Mouse (Mus musculus): ENCODE measurements around the gene Spon2. TPM values are rescaled to one million over a fixed set of nuclear protein-coding genes. Genes with fewer than 3 reads are reported as not detected.
A peak's percentile ranks its signal among the peaks of the same experiment; 100 is the strongest.

Gene Spon2
- 7.9 and 10.9 TPM in 2 replicates for polyA plus RNA-seq (2015; fragmentation: Nextera tagmentation; extraction: Ambion mirVana)

DNA sequence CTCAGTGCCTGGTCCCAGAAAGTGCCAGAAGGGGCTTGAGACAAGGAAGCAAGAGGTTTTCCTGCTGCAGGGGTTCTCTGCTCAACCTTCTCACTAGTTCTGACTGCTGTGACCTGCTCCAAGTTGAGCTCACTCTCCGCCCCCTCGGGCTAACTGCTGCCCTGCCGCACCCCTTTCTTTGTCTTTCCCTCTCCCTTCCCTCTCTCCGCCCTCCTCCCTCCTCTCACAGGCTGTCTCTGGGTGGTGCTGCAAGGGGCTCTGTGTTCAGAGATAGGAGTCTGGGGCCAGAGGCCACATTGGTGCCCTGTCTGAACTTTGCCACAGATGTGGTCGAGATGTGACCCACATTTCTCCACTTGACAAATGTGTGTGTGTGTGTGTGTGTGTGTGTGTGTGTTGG is at the start of gene Spon2:
Gene Spon2 (minus strand): TSS at position 375 of the 400 bp plus-strand sequence.
- no peak for ATAC-seq (ENCODE audit: low FRiP score, low TSS enrichment)
- 0 out of 2 replicates have a peak within 1 kb of the TSS, but pooled peaks have one; percentile 33 for H3K9ac ChIP-seq (replicated peaks; ENCODE audit: low read length)

DNA sequence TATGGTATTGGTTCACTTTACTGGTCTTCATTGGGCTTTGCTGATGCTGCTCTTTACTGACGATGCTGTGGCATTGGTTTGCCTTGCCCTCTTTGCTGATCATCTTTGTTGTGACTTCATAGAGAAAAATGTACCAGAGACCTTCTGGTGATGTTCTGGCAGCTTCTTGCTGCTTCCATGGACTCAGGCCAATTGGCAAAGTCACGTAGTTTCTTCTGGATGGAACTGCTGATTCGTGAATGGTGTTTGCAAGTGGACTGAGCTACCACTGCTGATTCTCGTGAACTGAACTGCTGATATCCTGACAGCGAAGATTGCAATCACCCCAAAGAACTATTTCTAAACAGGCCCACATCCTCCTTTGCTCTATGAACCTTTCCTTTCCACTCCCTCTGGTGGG is 36.2 kb upstream of the Spon2 start:
- no peaks in the 10 kb centered on the region for H3K27me3 ChIP-seq (ENCODE audit: insufficient read depth, low read length)
- H3K27ac ChIP-seq (ENCODE audit: low read length): no peak overlapping the region
- H3K36me3 ChIP-seq (ENCODE audit: insufficient read depth, low read length): peaks cover 92% of the 10 kb centered on the region
- H3K4me1 ChIP-seq (ENCODE audit: insufficient read depth, low read length): no peaks in the 10 kb centered on the region
- H3K4me2 ChIP-seq (replicated peaks; ENCODE audit: low read depth, low read length): no peak overlapping the region
- ATAC-seq (ENCODE audit: low FRiP score, low TSS enrichment): no peak
- H3K4me3 ChIP-seq (ENCODE audit: low read length): no peak overlapping the region
- no peak overlapping the region for H3K9ac ChIP-seq (replicated peaks; ENCODE audit: low read length)
- H3K9me3 ChIP-seq (ENCODE audit: low read length): no peaks in the 10 kb centered on the region
- WGBS: 85% methylated on average over 5 of the region's 5 CpGs

More for the DNA sequence above, at the start of gene Spon2:
- H3K4me2 ChIP-seq (replicated peaks; ENCODE audit: low read depth, low read length): peak within 1 kb of the TSS; percentile 8; the same call in 1 of the 2 replicates
- no peaks in the 10 kb centered on the region for H3K9me3 ChIP-seq (ENCODE audit: low read length)
- H3K27ac ChIP-seq (ENCODE audit: low read length): peak within 1 kb of the TSS; percentile 2; the same call in 1 of the 2 replicates
- WGBS: 26% methylated on average over 5 of the region's 5 CpGs
- H3K27me3 ChIP-seq (ENCODE audit: insufficient read depth, low read length): no peaks in the 10 kb centered on the region
- peaks cover 25% of the 10 kb centered on the region for H3K4me1 ChIP-seq (ENCODE audit: insufficient read depth, low read length)
- no peaks in the 10 kb centered on the region for H3K36me3 ChIP-seq (ENCODE audit: insufficient read depth, low read length)
- no peak within 1 kb of the TSS for H3K4me3 ChIP-seq (ENCODE audit: low read length)

DNA sequence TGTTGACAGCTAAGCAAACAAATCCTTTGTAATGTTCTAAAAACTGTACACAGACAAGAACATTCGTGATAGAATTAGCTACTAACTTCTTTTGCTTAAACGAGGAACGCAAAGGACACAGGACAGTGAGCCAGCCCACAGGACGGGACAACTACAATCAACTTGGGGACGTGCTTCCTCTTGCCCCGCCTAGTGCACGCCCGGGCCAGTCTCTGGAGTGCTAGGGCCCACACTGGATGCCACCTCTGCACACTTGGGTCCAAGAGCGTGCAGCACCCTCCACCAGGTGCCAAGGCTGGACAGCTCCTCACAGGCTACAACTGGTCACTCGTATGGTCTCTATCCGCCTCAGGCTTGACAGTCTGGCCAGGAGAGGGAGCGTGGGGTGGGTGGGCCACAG is 29.9 kb upstream of the Spon2 start:
- Histone ChIP-seq H3K4me2 (replicated peaks; ENCODE audit: low read depth, low read length) (no peak overlapping the region), H3K9me3 (ENCODE audit: low read length) (no peaks in the 10 kb centered on the region), H3K4me3 (ENCODE audit: low read length) (no peak overlapping the region), H3K27ac (ENCODE audit: low read length) (no peak overlapping the region), H3K9ac (replicated peaks; ENCODE audit: low read length) (no peak overlapping the region), H3K36me3 (ENCODE audit: insufficient read depth, low read length) (peaks cover 68% of the 10 kb centered on the region), H3K4me1 (ENCODE audit: insufficient read depth, low read length) (no peaks in the 10 kb centered on the region), H3K27me3 (ENCODE audit: insufficient read depth, low read length) (no peaks in the 10 kb centered on the region)
- ATAC-seq (ENCODE audit: low FRiP score, low TSS enrichment): no peak; the same call in 1 of the 2 replicates
- 85% methylated on average over 12 of the region's 12 CpGs for WGBS

DNA sequence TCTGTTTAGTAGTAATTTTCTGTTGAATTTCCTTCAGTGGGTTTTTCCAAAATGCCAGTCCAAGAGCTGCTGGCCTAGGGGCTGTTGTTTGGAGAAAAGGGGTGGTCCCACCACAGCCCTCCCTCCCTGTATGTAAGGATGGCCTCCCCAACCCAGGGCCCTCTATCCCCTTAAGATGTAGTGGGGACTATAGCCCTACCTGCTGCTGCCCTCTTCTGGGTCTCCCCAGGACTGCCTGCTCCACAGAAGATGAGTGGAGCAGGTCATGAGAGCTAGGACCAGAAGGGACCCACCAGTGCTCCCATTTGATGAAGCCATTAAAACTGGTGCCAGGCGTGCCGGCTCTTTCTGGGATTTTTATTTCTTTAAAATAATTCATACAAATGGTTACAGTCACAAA is 29.1 kb upstream of the Spon2 start:
- H3K27ac ChIP-seq (ENCODE audit: low read length): no peak overlapping the region
- H3K4me1 ChIP-seq (ENCODE audit: insufficient read depth, low read length): no peaks in the 10 kb centered on the region
- no peak; the same call in 1 of the 2 replicates for ATAC-seq (ENCODE audit: low FRiP score, low TSS enrichment)
- WGBS: 87% methylated on average over 2 of the region's 2 CpGs
- H3K36me3 ChIP-seq (ENCODE audit: insufficient read depth, low read length): peaks cover 63% of the 10 kb centered on the region
- H3K4me3 ChIP-seq (ENCODE audit: low read length): no peak overlapping the region
- H3K4me2 ChIP-seq (replicated peaks; ENCODE audit: low read depth, low read length): no peak overlapping the region
- no peaks in the 10 kb centered on the region for H3K9me3 ChIP-seq (ENCODE audit: low read length)
- H3K9ac ChIP-seq (replicated peaks; ENCODE audit: low read length): no peak overlapping the region
- H3K27me3 ChIP-seq (ENCODE audit: insufficient read depth, low read length): no peaks in the 10 kb centered on the region

DNA sequence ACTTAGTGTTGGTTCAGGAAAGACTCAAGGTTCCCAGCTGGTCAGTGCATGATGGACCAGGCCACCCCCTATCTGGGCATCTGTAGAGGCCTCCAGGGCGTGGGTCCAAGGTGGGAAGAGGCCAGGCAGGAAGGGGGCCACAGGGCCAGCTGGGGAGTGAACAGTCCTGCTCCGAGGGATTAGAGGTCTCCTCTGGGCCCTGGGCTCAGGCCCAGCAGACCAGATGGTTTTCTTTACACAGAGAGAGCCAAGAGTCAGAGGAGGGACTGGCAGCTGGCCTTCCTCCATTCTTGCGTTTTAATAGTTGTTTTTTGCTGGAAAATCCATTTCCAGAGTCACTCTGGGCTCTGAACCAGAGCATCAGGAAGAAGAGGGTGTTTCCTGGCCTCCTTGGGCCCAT is 27.4 kb upstream of the Spon2 start:
- Histone ChIP-seq H3K9ac (replicated peaks; ENCODE audit: low read length) (no peak overlapping the region), H3K4me1 (ENCODE audit: insufficient read depth, low read length) (no peaks in the 10 kb centered on the region), H3K27ac (ENCODE audit: low read length) (peak overlapping the region; percentile 38; the same call in 1 of the 2 replicates), H3K4me2 (replicated peaks; ENCODE audit: low read depth, low read length) (no peak overlapping the region), H3K4me3 (ENCODE audit: low read length) (no peak overlapping the region), H3K36me3 (ENCODE audit: insufficient read depth, low read length) (peaks cover 55% of the 10 kb centered on the region), H3K9me3 (ENCODE audit: low read length) (no peaks in the 10 kb centered on the region), H3K27me3 (ENCODE audit: insufficient read depth, low read length) (no peaks in the 10 kb centered on the region)
- WGBS: 56% methylated on average over 3 of the region's 3 CpGs
- peak; percentile 71 for ATAC-seq (ENCODE audit: low FRiP score, low TSS enrichment)

DNA sequence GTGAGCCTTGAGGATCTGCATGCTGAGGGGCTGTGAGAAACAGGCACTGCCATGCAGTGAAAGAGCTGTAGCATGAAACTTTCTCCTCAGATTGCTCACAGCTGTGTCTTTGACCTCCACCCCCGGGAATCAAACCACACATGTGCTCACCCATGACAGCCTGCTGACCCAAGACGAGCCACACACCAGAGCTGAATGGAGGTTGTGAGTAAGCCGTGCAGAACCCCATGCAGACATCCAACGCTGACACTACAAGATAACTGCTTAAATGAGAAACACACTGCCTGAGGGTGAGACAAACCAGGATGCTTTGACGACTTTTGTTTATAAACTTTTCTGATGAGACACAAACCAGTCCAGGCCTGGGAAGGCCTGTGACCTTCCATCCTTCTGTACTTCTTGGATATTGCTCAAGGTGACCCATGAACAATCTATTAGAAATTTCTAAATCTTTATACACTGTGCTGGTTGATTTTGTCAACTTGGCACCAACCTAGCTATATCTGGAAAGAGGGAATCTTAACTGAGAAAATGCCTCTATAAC is 26.2 kb upstream of the Spon2 start:
- Histone ChIP-seq H3K9ac (replicated peaks; ENCODE audit: low read length) (no peak overlapping the region), H3K4me1 (ENCODE audit: insufficient read depth, low read length) (no peaks in the 10 kb centered on the region), H3K9me3 (ENCODE audit: low read length) (no peaks in the 10 kb centered on the region), H3K4me2 (replicated peaks; ENCODE audit: low read depth, low read length) (no peak overlapping the region), H3K27ac (ENCODE audit: low read length) (no peak overlapping the region), H3K4me3 (ENCODE audit: low read length) (no peak overlapping the region), H3K36me3 (ENCODE audit: insufficient read depth, low read length) (peaks cover 43% of the 10 kb centered on the region), H3K27me3 (ENCODE audit: insufficient read depth, low read length) (no peaks in the 10 kb centered on the region)
- WGBS: 34% methylated on average over 5 of the region's 5 CpGs
- ATAC-seq (ENCODE audit: low FRiP score, low TSS enrichment): no peak

DNA sequence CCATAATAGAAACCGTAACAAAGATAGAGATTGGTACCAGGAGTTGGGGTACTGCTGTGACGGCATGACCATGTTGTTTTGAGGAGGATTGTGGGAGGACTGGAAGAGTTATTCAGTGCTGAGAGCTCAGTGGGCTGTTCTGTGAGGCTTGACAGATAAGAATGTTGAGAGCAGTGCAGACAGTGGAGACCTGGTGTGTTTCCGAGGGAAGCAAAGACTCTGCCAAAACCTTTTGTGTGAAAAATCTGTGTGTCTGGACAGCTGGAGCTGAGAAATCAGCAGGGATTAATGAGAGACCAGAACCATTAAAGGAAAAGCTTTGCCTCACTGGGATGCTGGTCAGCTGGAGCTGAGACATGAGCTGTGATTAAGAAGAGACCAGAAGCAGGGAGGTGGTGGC is 21.7 kb upstream of the Spon2 start:
- 54% methylated on average over 3 of the region's 3 CpGs for WGBS

DNA sequence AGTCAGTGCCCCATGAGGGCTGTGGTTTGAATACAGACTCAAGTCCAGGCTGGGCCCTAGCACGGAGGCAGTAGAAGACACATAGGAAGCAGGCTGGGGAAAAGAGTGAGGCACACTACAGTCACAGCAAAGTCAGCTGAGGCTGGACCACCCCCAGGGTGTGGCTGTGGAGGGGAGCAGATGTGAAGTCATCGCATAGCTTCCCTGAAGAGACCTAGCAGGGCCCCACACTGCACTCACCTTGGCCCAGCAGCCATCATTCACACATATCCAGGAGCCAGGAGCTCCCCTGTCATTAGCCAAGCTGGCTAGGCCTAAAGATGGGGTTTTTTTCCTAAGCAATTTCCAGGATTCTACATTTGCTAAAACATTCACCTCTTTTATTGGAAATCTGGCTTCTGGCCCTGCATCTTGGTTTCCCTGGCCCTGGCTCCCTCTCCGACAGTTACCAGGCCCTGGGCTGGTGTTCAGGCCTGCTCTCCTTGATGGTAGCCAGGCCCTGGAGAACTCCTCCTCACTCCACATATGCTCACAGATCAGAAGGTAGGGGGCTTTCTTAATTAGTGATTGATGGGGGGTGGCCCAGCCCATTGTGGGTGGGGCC is 21.0 kb upstream of the Spon2 start:
- no peaks in the 10 kb centered on the region for H3K9me3 ChIP-seq (ENCODE audit: low read length)
- H3K27me3 ChIP-seq (ENCODE audit: insufficient read depth, low read length): no peaks in the 10 kb centered on the region
- WGBS: 71% methylated on average over 3 of the region's 3 CpGs
- no peak overlapping the region for H3K9ac ChIP-seq (replicated peaks; ENCODE audit: low read length)
- no peak for ATAC-seq (ENCODE audit: low FRiP score, low TSS enrichment)
- peaks cover 7% of the 10 kb centered on the region; the same call in 1 of the 2 replicates for H3K36me3 ChIP-seq (ENCODE audit: insufficient read depth, low read length)
- H3K27ac ChIP-seq (ENCODE audit: low read length): no peak overlapping the region
- H3K4me3 ChIP-seq (ENCODE audit: low read length): no peak overlapping the region
- no peak overlapping the region for H3K4me2 ChIP-seq (replicated peaks; ENCODE audit: low read depth, low read length)
- H3K4me1 ChIP-seq (ENCODE audit: insufficient read depth, low read length): peaks cover 6% of the 10 kb centered on the region

More for the DNA sequence above, 21.7 kb upstream of the Spon2 start:
- Histone ChIP-seq H3K9ac (replicated peaks; ENCODE audit: low read length) (no peak overlapping the region), H3K27ac (ENCODE audit: low read length) (no peak overlapping the region), H3K9me3 (ENCODE audit: low read length) (no peaks in the 10 kb centered on the region), H3K4me3 (ENCODE audit: low read length) (no peak overlapping the region), H3K36me3 (ENCODE audit: insufficient read depth, low read length) (peaks cover 7% of the 10 kb centered on the region; the same call in 1 of the 2 replicates), H3K4me2 (replicated peaks; ENCODE audit: low read depth, low read length) (no peak overlapping the region), H3K4me1 (ENCODE audit: insufficient read depth, low read length) (peaks cover 6% of the 10 kb centered on the region), H3K27me3 (ENCODE audit: insufficient read depth, low read length) (no peaks in the 10 kb centered on the region)
- no peak for ATAC-seq (ENCODE audit: low FRiP score, low TSS enrichment)

DNA sequence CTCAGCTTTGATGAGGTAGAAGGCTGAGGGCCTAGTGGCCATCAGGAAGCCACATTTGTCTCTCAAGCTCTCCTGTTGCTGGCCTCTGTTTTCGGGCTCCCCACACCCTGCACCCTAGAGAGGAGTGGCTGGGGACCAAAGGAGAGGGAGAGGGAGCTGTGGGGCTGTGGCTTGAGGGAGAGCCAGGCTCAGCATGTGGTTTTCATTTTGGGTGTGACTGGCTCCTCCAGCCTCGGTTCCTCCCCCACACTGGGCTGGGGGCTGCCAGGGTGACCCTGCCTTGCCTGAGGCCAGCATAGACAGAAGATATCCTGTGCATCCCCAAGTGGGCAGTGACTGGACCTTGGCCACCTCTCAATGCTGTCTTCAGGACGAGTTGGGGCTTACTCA is 20.0 kb upstream of the Spon2 start:
- Histone ChIP-seq H3K4me3 (ENCODE audit: low read length) (no peak overlapping the region), H3K9me3 (ENCODE audit: low read length) (no peaks in the 10 kb centered on the region), H3K27ac (ENCODE audit: low read length) (no peak overlapping the region), H3K4me2 (replicated peaks; ENCODE audit: low read depth, low read length) (no peak overlapping the region), H3K9ac (replicated peaks; ENCODE audit: low read length) (no peak overlapping the region), H3K4me1 (ENCODE audit: insufficient read depth, low read length) (peaks cover 6% of the 10 kb centered on the region), H3K36me3 (ENCODE audit: insufficient read depth, low read length) (peaks cover 7% of the 10 kb centered on the region; the same call in 1 of the 2 replicates), H3K27me3 (ENCODE audit: insufficient read depth, low read length) (no peaks in the 10 kb centered on the region)
- ATAC-seq (ENCODE audit: low FRiP score, low TSS enrichment): no peak
- WGBS: 47% methylated on average over 3 of the region's 3 CpGs

DNA sequence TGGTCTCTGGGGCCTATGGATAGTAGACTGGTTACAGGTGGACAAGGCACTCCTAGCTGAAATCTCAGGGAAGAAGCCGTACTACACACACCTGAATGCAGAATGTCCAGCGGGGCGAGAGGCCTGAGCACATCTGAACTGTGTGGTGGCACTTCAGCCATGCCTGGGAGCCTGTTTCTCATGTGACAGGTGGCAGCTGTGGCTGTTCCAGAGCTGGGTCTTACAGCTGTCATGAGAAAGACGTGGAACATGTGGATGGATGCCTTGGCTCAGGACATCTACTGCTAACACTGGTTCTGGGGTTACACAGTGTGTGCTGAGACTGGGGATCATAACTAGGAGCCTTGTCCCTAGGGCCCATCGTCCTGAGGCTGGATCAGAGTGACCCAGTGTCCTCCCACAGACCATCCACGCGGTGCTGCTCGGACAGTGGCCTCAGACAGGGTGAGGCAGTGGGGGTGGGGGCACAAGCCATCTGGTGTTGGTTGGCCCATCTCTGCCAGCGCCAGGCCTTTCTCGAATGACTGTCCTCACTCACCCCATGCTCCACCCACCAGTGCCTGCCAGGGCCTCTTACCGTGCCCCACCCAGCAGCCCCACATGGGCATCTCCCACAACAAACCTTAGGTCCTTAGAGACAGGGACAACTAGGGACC is 19.5 kb upstream of the Spon2 start:
- ATAC-seq (ENCODE audit: low FRiP score, low TSS enrichment): no peak
- H3K36me3 ChIP-seq (ENCODE audit: insufficient read depth, low read length): peaks cover 7% of the 10 kb centered on the region; the same call in 1 of the 2 replicates
- 63% methylated on average over 11 of the region's 11 CpGs for WGBS
- H3K4me1 ChIP-seq (ENCODE audit: insufficient read depth, low read length): peaks cover 6% of the 10 kb centered on the region
- H3K27ac ChIP-seq (ENCODE audit: low read length): no peak overlapping the region
- H3K27me3 ChIP-seq (ENCODE audit: insufficient read depth, low read length): no peaks in the 10 kb centered on the region
- no peak overlapping the region for H3K4me3 ChIP-seq (ENCODE audit: low read length)
- H3K9ac ChIP-seq (replicated peaks; ENCODE audit: low read length): no peak overlapping the region
- H3K9me3 ChIP-seq (ENCODE audit: low read length): no peaks in the 10 kb centered on the region
- H3K4me2 ChIP-seq (replicated peaks; ENCODE audit: low read depth, low read length): no peak overlapping the region
